Mouse (Mus musculus) gastrocnemius, postnatal 10 days (tissue): ENCODE data around the gene Cfap97d2. TPM values are rescaled to one million over a fixed set of nuclear protein-coding genes. Genes with fewer than 3 reads are reported as not detected.

Experiments
- DNase-seq: peaks from one replicate; pipeline ENCODE4 v3.0.0; 2021; ENCODE audit warnings: mixed read lengths
- long read RNA-seq, 2 experiments: library from polyadenylated mRNA; stranded (forward); transcript quantifications; one replicate each; pipeline ENCODE4 v2.0.0; 2021
- total RNA-seq, 2 experiments: library from RNA; stranded (reverse); gene quantifications; 2 replicates each; pipeline ENCODE4 v1.2.3; 2021

Cfap97d2 gene
- total RNA-seq = not detected
- long read RNA-seq, experiment 1 = 0 reads
- long read RNA-seq, experiment 2 = 0 reads

- peak; percentile 54 for DNase-seq
Observed at GRCm38 (mm10) chr8:13705668-13706067, at the start of gene Cfap97d2. TSS of gene Cfap97d2 (plus strand) at chr8:13705889.

- no peak for DNase-seq
Observed at GRCm38 (mm10) chr8:13657479-13657878, 48.2 kb upstream of the Cfap97d2 start.

- no peak for DNase-seq
Observed at GRCm38 (mm10) chr8:13660323-13660722, 45.4 kb upstream of the Cfap97d2 start.

- no peak for DNase-seq
Observed at GRCm38 (mm10) chr8:13664711-13665210, 40.9 kb upstream of the Cfap97d2 start.

GRCm38 (mm10) chr8:13665538-13665937, 40.2 kb upstream of the Cfap97d2 start:
- DNase-seq = no peak

GRCm38 (mm10) chr8:13665944-13666343, 39.7 kb upstream of the Cfap97d2 start:
- no peak for DNase-seq

GRCm38 (mm10) chr8:13667917-13668316, 37.8 kb upstream of the Cfap97d2 start:
- no peak for DNase-seq

GRCm38 (mm10) chr8:13668367-13668766, 37.3 kb upstream of the Cfap97d2 start:
- peak; percentile 68 for DNase-seq

- no peak for DNase-seq
Observed at GRCm38 (mm10) chr8:13670011-13670471, 35.6 kb upstream of the Cfap97d2 start.

- no peak for DNase-seq
Observed at GRCm38 (mm10) chr8:13671246-13672003, 34.3 kb upstream of the Cfap97d2 start.

GRCm38 (mm10) chr8:13673215-13673614, 32.5 kb upstream of the Cfap97d2 start:
- peak; percentile 39 for DNase-seq

GRCm38 (mm10) chr8:13674294-13675010, 31.2 kb upstream of the Cfap97d2 start:
- DNase-seq = no peak

GRCm38 (mm10) chr8:13675121-13675520, 30.6 kb upstream of the Cfap97d2 start:
- DNase-seq = no peak

- no peak for DNase-seq
Observed at GRCm38 (mm10) chr8:13675524-13675923, 30.2 kb upstream of the Cfap97d2 start.

- peak; percentile 69 for DNase-seq
Observed at GRCm38 (mm10) chr8:13676302-13676700, 29.4 kb upstream of the Cfap97d2 start.

- DNase-seq = peak; percentile 67
Observed at GRCm38 (mm10) chr8:13676701-13677412, 28.8 kb upstream of the Cfap97d2 start.

GRCm38 (mm10) chr8:13677413-13677883, 28.2 kb upstream of the Cfap97d2 start, which contains the start of gene Rasa3:
TSS of gene Rasa3 (minus strand) at chr8:13677603.
- peak; percentile 92 for DNase-seq

GRCm38 (mm10) chr8:13678182-13678581, 27.5 kb upstream of the Cfap97d2 start:
- no peak for DNase-seq

- DNase-seq = no peak
Observed at GRCm38 (mm10) chr8:13684131-13684530, 21.6 kb upstream of the Cfap97d2 start.

- DNase-seq = no peak
Observed at GRCm38 (mm10) chr8:13685674-13686314, 19.9 kb upstream of the Cfap97d2 start.

GRCm38 (mm10) chr8:13686426-13686825, 19.3 kb upstream of the Cfap97d2 start:
- DNase-seq = no peak
